ENCODE assay signal across 8 mouse cellular contexts in genomic region chr4:33188781-33189734, GRCm38 (mm10). TPM values are rescaled to one million over a fixed set of nuclear protein-coding genes. Genes with fewer than 3 reads are reported as not detected.
DNase-seq lines count a peak whose midpoint lies in the region; ATAC-seq lines count a peak whose summit lies in the region.

No protein-coding gene starts in this region.

- no peaks in the 10 kb centered on the region for H3K27me3 ChIP-seq in hindbrain, embryonic 14.5 days (ENCODE audit: control insufficient read depth, insufficient read depth, low read length)

- H3K9me3 ChIP-seq in hindbrain, embryonic 14.5 days (ENCODE audit: control insufficient read depth, low read length), result no peaks in the 10 kb centered on the region

- peak overlapping the region; percentile 87 for H3K4me2 ChIP-seq in hindbrain, embryonic 14.5 days (replicated peaks)

- peak; percentile 95 for ATAC-seq in common myeloid progenitor, adult 5-6 weeks (replicated peaks; ENCODE audit: low read depth, poor library complexity, severe bottlenecking)
- peak; percentile 95 for ATAC-seq in hindbrain, embryonic 14.5 days (ENCODE audit: low FRiP score)

- peak; percentile 79 for DNase-seq in R1 (ENCODE audit: low read depth, low spot score)
- DNase-seq in frontal cortex, postnatal 36 days (ENCODE audit: low spot score in 2 of 2), result peak; percentile 84 to 88
- peak; percentile 86 for DNase-seq in hindbrain, embryonic 14.5 days (ENCODE audit: low spot score)
- peak; percentile 83 to 87 for DNase-seq in layer of hippocampus, postnatal 36 days
- peak; percentile 81 for DNase-seq in lung, postnatal 14 days
- DNase-seq in retina, postnatal 1 day, result peak; percentile 88
- peak; percentile 43 to 46 for DNase-seq in thymus, postnatal 36 days

- H3K9ac ChIP-seq in hindbrain, embryonic 14.5 days, result peak overlapping the region; percentile 75

- 0 out of 2 replicates have a peak, but pooled peaks cover 2% of the 10 kb centered on the region for H3K4me1 ChIP-seq in hindbrain, embryonic 14.5 days (replicated peaks; ENCODE audit: control insufficient read depth, insufficient read depth, low read length)

- WGBS in hindbrain, embryonic 14.5 days, result under 1% methylated on average over 106 of the region's 123 CpGs

- H3K4me3 ChIP-seq in hindbrain, embryonic 14.5 days (replicated peaks; ENCODE audit: low read length), result peak overlapping the region; percentile 73

- peaks cover 5% of the 10 kb centered on the region; the same call in 1 of the 2 replicates for H3K36me3 ChIP-seq in hindbrain, embryonic 14.5 days (replicated peaks; ENCODE audit: control insufficient read depth, insufficient read depth)

- peak overlapping the region; percentile 92 for H3K27ac ChIP-seq in hindbrain, embryonic 14.5 days

RNA-seq across cellular contexts. Expression of gene Pm20d2, which starts 0.5 kb away (rescaled TPM):
- total RNA-seq in common myeloid progenitor, adult 5-6 weeks (2017), result 1.4 and 1.6 TPM in 2 replicates
- polyA plus RNA-seq in hindbrain, embryonic 14.5 days (2014; fragmentation: Nextera tagmentation; extraction: Ambion mirVana), result 2.1 and 2.3 TPM in 2 replicates
- 1 to 10 TPM; 7.9 to 9.9 TPM for total RNA-seq in layer of hippocampus, postnatal 36 days (2021)

RNA-seq across cellular contexts. Expression of gene Srsf12, which starts 19.7 kb away (rescaled TPM):
- 0.68 TPM in 1 of 2 replicates, not detected in the other for total RNA-seq in common myeloid progenitor, adult 5-6 weeks (2017)
- polyA plus RNA-seq in hindbrain, embryonic 14.5 days (2014; fragmentation: Nextera tagmentation; extraction: Ambion mirVana), result 68.5 and 80.0 TPM in 2 replicates
- 10 to 100 TPM; 26.9 to 28.7 TPM for total RNA-seq in layer of hippocampus, postnatal 36 days (2021)

RNA-seq across cellular contexts. Expression of gene Gabrr1, which starts 56.7 kb away (rescaled TPM):
- not detected in 2 replicates for total RNA-seq in common myeloid progenitor, adult 5-6 weeks (2017)
- 0.23 and 0.24 TPM in 2 replicates for polyA plus RNA-seq in hindbrain, embryonic 14.5 days (2014; fragmentation: Nextera tagmentation; extraction: Ambion mirVana)
- total RNA-seq in layer of hippocampus, postnatal 36 days (2021), result under 1 TPM in 1 of 2 experiments, not detected in 1; 0.20 TPM

Comparison
In these comparisons a context has a peak if more than half of its experiments do, and no peak if none do; other contexts are left out.
1. Peak in every context shown above with its lines: DNase-seq, ATAC-seq, H3K4me3 ChIP-seq and H3K27ac ChIP-seq.
2. RNA of gene Srsf12, which starts 19.7 kb away (total RNA-seq): 26.9 to 28.7 TPM in layer of hippocampus, postnatal 36 days; 0.68 TPM in common myeloid progenitor, adult 5-6 weeks; every median in the first group is over 10 times any median in the second.